Mouse (Mus musculus): ENCODE data around the gene Vps4a. TPM values are rescaled to one million over a fixed set of nuclear protein-coding genes. Genes with fewer than 3 reads are reported as not detected.

Vps4a gene
- 23.3 and 26.7 TPM in 2 replicates for polyA plus RNA-seq (2012)

DNA sequence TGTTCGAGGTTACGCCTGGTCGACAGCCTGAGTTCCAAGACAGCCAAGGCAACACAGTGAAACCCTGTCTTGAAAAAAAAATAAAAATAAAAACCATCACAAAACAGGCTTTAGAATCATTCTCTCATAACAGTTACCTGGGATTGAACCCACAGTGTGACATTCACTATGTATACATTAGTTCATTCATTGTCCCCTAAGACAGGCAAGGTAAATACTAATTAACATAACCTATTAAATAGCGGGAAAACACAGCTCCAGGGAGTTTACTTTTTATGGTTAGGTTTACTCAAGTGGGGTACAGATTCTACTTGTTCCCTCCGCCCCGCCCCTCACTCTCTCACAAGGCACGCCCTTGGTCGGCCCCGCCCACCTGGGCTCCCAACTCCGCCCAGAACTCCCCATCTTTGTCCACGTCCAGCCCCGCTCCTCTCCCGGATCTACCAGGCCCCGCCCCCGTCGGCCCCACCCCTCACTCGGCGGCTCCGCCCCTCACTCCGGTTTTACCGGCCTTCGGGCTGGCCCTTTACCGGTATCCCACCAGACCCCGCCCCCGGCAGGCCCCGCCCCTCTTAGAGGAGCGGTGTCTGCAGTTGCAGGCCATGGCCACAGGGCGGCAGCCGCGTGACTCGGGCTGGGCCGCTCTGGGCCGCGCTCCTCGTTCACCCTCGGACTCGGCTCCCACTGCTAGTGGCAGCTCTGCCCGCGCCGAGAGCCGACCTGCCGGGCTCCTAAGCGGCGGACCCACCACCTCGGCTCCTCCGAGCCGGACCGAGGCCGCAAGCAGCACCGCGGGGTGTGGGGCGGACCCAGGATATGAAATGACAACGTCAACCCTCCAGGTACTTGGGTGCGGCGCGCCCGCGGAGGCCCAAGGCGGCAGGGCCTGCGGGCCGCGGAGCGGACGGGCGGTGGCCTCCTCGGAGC, at the start of gene Vps4a:
Gene Vps4a, plus strand, starts transcription at position 573 of the 927 bp plus-strand sequence.

DNA sequence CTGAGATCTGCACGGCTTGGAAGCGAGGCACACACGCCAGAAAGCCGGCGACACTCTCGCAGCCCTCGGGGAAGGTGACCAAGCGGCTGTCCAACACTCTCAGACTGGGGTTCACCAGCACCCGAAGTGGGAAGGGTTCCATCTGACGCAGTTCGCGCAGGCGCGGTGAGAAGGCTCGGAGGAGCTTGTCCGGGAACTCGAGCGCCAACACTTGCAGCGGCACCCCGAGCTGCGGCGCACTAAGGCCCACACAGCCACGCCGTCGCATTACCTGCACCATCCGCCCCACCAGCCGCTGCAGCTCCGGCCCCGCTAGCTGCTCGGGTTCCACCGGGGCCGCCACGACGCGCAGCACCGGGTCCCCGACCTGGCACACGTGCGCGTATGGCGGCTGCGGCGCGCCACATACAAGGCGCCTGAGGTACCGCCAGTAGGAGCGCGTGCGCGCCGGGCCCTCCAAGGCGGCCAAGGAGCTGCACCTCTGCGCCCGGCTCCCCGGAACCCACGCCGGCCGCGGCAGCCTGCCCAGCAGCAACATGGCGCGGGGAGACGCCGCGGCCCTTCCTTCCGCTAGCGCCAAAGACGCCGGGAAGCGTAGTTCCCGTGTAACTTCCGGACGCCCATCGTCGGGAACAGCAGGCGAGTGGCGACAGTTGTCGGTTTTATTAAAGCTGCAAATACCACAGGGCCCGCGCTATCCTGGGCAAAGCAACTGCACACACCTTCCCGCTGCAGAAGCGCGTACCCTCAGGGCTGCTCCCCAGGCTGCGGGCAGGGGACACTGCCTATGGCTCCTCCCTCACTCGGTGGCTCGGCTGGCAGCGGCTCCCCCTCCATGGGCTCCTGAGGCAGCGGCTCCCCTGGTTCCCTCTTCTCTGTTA, 17.3 kb downstream of the Vps4a start, which contains the start of gene Pdf:
Gene Pdf, minus strand, starts transcription at position 554 of the 881 bp plus-strand sequence.

DNA sequence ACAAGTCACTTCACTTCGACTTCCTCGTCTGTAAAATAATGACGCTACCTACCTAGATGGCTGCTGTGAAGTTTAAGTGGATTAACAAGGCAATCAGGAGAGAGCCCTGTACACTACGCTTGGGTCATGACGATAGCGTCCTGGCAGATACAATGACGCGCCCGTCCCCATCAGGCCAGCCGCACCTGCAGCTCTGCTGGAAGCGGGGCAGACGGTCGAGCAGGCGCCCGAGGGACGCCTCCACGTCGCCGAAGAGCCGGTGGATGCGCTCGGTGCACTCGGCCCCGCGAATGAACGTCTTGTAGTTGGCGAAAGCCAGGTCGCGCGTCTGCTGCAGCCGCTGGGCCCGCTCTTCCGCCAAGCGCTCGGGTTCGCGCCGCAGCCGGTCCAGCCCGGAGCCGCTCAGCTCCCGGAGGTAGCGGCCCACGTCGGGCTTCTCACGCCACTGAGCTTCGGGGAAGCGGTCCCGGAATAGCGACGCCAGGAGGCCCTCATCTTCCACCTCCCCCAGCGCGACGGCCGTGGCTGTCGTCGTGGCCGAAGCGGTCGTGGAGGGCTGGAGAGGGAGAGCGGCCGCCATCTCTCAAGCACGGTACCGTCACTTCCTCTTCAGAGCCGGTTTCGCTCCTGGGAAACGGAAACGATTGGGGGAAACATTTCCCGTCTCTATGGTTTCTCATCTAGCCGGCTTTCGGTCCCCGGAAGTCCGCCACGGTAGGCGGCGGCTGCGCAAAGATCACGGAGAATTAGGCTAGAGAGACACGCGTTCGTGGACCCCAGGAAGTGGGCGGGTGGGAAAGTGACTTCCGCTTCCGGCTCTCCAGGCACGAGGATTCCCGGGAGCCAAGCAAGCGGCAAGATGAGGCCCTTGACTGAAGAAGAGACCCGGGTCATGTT, 25.3 kb downstream of the Vps4a start, which contains the start of the genes Cog8 and Nip7:
Gene Cog8, minus strand, starts transcription at position 614 of the 897 bp plus-strand sequence.
Gene Nip7, plus strand, starts transcription at position 802 of the 897 bp plus-strand sequence.

DNA sequence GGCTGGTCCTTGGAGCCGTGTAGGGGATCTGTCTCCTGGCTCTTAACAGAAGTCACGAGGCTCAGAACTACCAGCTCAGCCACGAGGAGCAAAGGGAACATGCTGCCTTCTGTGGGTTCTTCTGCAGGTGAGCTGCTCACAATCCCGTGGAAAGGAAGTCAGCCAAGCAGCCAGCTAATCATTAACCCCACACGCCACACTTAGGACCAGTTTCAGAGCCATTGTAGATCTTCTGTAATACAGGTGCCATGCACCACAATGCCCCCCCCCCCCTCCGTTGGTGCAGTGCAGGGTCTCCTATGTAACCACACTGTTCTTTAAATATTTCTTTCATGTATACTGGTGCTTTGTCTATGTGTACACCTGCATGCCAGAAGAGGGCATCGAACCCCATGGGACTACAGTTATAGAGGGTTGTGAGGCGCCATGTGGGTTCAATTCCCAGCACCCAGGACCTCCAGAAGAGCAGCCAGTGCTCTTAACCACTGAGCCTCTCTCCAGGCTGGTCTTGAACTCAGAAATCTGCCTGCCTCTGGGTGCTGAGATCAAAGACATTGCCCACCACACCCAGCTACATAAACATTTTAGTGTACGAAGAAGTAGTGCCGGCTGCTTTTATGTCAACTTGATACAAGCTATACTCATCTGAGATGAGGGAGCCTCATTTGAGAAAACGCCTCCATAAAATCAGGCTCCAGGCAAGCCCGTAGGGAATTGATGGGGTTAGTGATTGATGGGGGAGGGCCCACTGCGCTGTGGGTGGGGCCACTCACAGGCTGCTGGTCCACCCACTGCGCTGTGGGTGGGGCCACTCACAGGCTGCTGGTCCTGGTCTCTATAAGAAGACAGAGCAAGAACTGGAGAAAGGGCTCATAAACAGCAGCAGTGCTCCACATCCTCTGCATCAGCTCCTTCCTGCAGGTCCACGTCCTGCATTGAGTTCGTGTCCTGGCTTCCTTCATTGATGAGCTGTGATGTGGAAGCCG, 34.8 kb downstream of the Vps4a start, which contains the start of gene Tmed6:
Gene Tmed6, minus strand, starts transcription at position 134 of the 986 bp plus-strand sequence.

Other genes starting within 250 kb of the Vps4a start
- gene Has3, start 161.0 kb upstream of the Vps4a start, polyA plus RNA-seq (2012) = not detected in 2 replicates
- gene Utp4, start 137.6 kb upstream of the Vps4a start, polyA plus RNA-seq (2012) = 10.0 and 16.5 TPM in 2 replicates
- 4.4 and 8.0 TPM in 2 replicates for gene Sntb2, start 95.5 kb upstream of the Vps4a start, polyA plus RNA-seq (2012)
- gene Pdf, start 17.4 kb downstream of the Vps4a start, polyA plus RNA-seq (2012) = 19.1 and 21.1 TPM in 2 replicates
- 17.3 and 17.5 TPM in 2 replicates for gene Cog8, start 25.5 kb downstream of the Vps4a start, polyA plus RNA-seq (2012)
- gene Nip7, start 25.7 kb downstream of the Vps4a start, polyA plus RNA-seq (2012) = 10.3 and 19.1 TPM in 2 replicates
- gene Tmed6, start 34.4 kb downstream of the Vps4a start, polyA plus RNA-seq (2012) = 0.08 TPM in 1 of 2 replicates, not detected in the other
- gene Terf2, start 65.3 kb downstream of the Vps4a start, polyA plus RNA-seq (2012) = 21.2 and 23.9 TPM in 2 replicates
- gene Cyb5b, start 119.4 kb downstream of the Vps4a start, polyA plus RNA-seq (2012) = 22.5 and 24.1 TPM in 2 replicates

All from megakaryocyte-erythroid progenitor cell, adult 5 weeks (primary cell).